Mouse (Mus musculus) hindbrain, embryonic 15.5 days (tissue): Measurements from ENCODE around the gene Erc2. TPM values are rescaled to one million over a fixed set of nuclear protein-coding genes. Genes with fewer than 3 reads are reported as not detected.

Experiments used
- polyA plus RNA-seq: library from polyadenylated mRNA; unstranded; fragments of >200 nt; fragmentation: Nextera tagmentation; extraction: Ambion mirVana; gene quantifications from 2 replicates; pipeline ENCODE4 v1.2.1, GENCODE M21; 2015

The Erc2 gene
- polyA plus RNA-seq, 1 experiment from 2014 or later, result 76.4 TPM

Other genes starting within 250 kb of the Erc2 start
- gene Fam208a, start 193.6 kb upstream of the Erc2 start, polyA plus RNA-seq, result 13.5 and 15.6 TPM in 2 replicates
- 11.9 and 12.9 TPM in 2 replicates for gene Ccdc66, start 114.0 kb upstream of the Erc2 start, polyA plus RNA-seq